ENCODE assay signal across 17 mouse cellular contexts in the genomic region with DNA sequence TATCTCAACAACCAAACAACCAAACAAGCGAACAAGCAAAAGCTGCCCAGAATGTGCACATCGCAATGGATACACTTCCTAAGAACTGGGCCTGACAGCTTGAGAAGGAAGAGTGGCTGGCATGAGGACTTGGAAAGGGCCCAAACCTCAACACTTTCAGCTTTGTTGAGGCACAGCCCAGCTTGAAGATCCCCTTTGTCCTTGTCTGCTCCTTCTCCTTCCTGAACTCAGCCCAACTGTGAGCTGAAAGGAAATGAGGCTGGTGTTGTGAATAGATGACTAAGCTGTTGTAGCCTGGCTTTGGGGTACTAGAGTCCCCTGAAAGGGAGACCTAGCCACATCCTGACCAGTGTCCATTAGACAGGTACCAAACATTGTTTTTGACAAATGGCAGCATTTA. TPM values are rescaled to one million over a fixed set of nuclear protein-coding genes. Genes with fewer than 3 reads are reported as not detected.
A peak's percentile ranks its signal among the peaks of the same experiment; 100 is the strongest.
DNase-seq lines count a peak whose midpoint lies in the region; ATAC-seq and TF ChIP-seq lines count a peak whose summit lies in the region.
"Had no signal": no experiment of that assay in that cellular context is flagged by ENCODE, and none has a peak within 500 bp of the region (broad histone marks: within the 10 kb centered on the region; RNA-seq: fewer than 3 reads in every experiment).

No protein-coding gene starts in this region.

- no peak overlapping the region for H3K9ac ChIP-seq in intestine, postnatal 0 days (ENCODE audit: low read depth, low read length)
- H3K9ac ChIP-seq: embryonic facial prominence, embryonic 15.5 days; heart, embryonic 12.5 days; hindbrain, embryonic 15.5 days; limb, embryonic 12.5 days; liver, postnatal 0 days had no signal

- TF ChIP-seq CTCF in bone marrow macrophage, adult 2 months (IDR thresholded peaks at IDR 0.05; ENCODE audit: low read depth, low read length) = no peak
- TF ChIP-seq CTCF in intestine, postnatal 0 days (IDR thresholded peaks at IDR 0.05; ENCODE audit: low read depth) = no peak

- intact Hi-C loops in heart, postnatal 25 days (cut with DNase I) = no loop called here

- TF ChIP-seq POLR2A in bone marrow macrophage, adult 2 months (IDR thresholded peaks at IDR 0.05; ENCODE audit: borderline replicate concordance, low read depth, low read length) = no peak

- H3K9me3 ChIP-seq in intestine, postnatal 0 days (ENCODE audit: control insufficient read depth) = no peaks in the 10 kb centered on the region
- H3K9me3 ChIP-seq: embryonic facial prominence, embryonic 15.5 days; heart, embryonic 12.5 days; hindbrain, embryonic 15.5 days; limb, embryonic 12.5 days had no signal

- ATAC-seq in intestine, postnatal 0 days = no peak
- ATAC-seq: liver, postnatal 0 days had no signal

- no peaks in the 10 kb centered on the region for H3K36me3 ChIP-seq in intestine, postnatal 0 days (ENCODE audit: control insufficient read depth, insufficient read depth)
- H3K36me3 ChIP-seq: embryonic facial prominence, embryonic 15.5 days; heart, embryonic 12.5 days; hindbrain, embryonic 15.5 days; limb, embryonic 12.5 days had no signal

- DNase-seq in heart, adult 11 months = peak; percentile 95
- DNase-seq in heart, postnatal 25 days (ENCODE audit: low spot score) = no peak
- DNase-seq in 3134 (ENCODE audit: extremely low read depth, insufficient read length, low spot score) = peak; percentile 69
- DNase-seq in layer of hippocampus, adult 8-10 months (ENCODE audit: low spot score in 2 of 2) = peak; percentile 30 to 45
- DNase-seq in spleen, postnatal 36 days (ENCODE audit: low spot score in 2 of 2) = no peak
- no peak for DNase-seq in embryo, embryonic 10 days (ENCODE audit: low spot score)
- DNase-seq: liver, postnatal 0 days had no signal

- 94% methylated on average over 2 of the region's 2 CpGs for WGBS in intestine, postnatal 0 days

- H3K27ac ChIP-seq in bone marrow macrophage, adult 2 months (ENCODE audit: insufficient read depth, low read depth, low read length) = peak overlapping the region; percentile 22; the same call in 1 of the 2 replicates
- H3K27ac ChIP-seq in intestine, postnatal 0 days (ENCODE audit: low read depth, low read length) = no peak overlapping the region
- H3K27ac ChIP-seq: embryonic facial prominence, embryonic 15.5 days; hindbrain, embryonic 15.5 days; limb, embryonic 12.5 days had no signal

- no peaks in the 10 kb centered on the region for H3K27me3 ChIP-seq in intestine, postnatal 0 days (replicated peaks; ENCODE audit: control insufficient read depth, insufficient read depth, low read length)
- H3K27me3 ChIP-seq: embryonic facial prominence, embryonic 15.5 days; heart, embryonic 12.5 days; hindbrain, embryonic 15.5 days; limb, embryonic 12.5 days had no signal

- no peak overlapping the region for H3K4me2 ChIP-seq in intestine, postnatal 0 days (replicated peaks; ENCODE audit: low read depth)
- H3K4me2 ChIP-seq: embryonic facial prominence, embryonic 15.5 days; heart, embryonic 12.5 days; hindbrain, embryonic 15.5 days; limb, embryonic 12.5 days had no signal

- H3K4me1 ChIP-seq in bone marrow macrophage, adult 2 months (ENCODE audit: control insufficient read depth, insufficient read depth, low read length) = peaks cover 19% of the 10 kb centered on the region
- no peaks in the 10 kb centered on the region for H3K4me1 ChIP-seq in intestine, postnatal 0 days (replicated peaks; ENCODE audit: control insufficient read depth, insufficient read depth, low read length)
- H3K4me1 ChIP-seq: embryonic facial prominence, embryonic 15.5 days; heart, embryonic 12.5 days; hindbrain, embryonic 15.5 days; limb, embryonic 12.5 days had no signal

- H3K4me3 ChIP-seq in bone marrow macrophage, adult 2 months (ENCODE audit: insufficient read depth, low read length) = no peak overlapping the region
- H3K4me3 ChIP-seq in intestine, postnatal 0 days (ENCODE audit: low read depth, low read length) = no peak overlapping the region
- H3K4me3 ChIP-seq: embryonic facial prominence, embryonic 15.5 days; heart, embryonic 12.5 days; hindbrain, embryonic 15.5 days; limb, embryonic 12.5 days had no signal

RNA-seq across cellular contexts. Expression of gene Ang2, which starts 1.1 kb away (rescaled TPM):
- not detected for total RNA-seq in heart, postnatal 25 days (2021)
- not detected in 2 replicates for polyA plus RNA-seq in bone marrow macrophage, adult 2 months (2012; ENCODE audit: insufficient read depth, insufficient read length, missing spikeins)
- not detected for total RNA-seq in layer of hippocampus, adult 8-10 months (2022)
- polyA plus RNA-seq in intestine, postnatal 0 days (2015; fragmentation: Nextera tagmentation; extraction: Ambion mirVana) = not detected in 2 replicates
- total RNA-seq: adrenal gland, postnatal 4 days; megakaryocyte, adult 5-6 weeks had no signal
- polyA plus RNA-seq: heart, embryonic 12.5 days; hindbrain, embryonic 15.5 days; kidney, embryonic 14.5 days; limb, embryonic 12.5 days; liver, postnatal 0 days; thymus, postnatal 0 days had no signal

RNA-seq across cellular contexts. Expression of gene Ear14, which starts 3.1 kb away (rescaled TPM):
- total RNA-seq in heart, postnatal 25 days (2021) = not detected
- not detected in 2 replicates for polyA plus RNA-seq in bone marrow macrophage, adult 2 months (2012; ENCODE audit: insufficient read depth, insufficient read length, missing spikeins)
- total RNA-seq in layer of hippocampus, adult 8-10 months (2022) = not detected
- polyA plus RNA-seq in intestine, postnatal 0 days (2015; fragmentation: Nextera tagmentation; extraction: Ambion mirVana) = not detected in 2 replicates
- total RNA-seq: adrenal gland, postnatal 4 days; megakaryocyte, adult 5-6 weeks had no signal
- polyA plus RNA-seq: embryonic facial prominence, embryonic 15.5 days; heart, embryonic 12.5 days; hindbrain, embryonic 15.5 days; kidney, embryonic 14.5 days; limb, embryonic 12.5 days; liver, postnatal 0 days; thymus, postnatal 0 days had no signal

RNA-seq across cellular contexts. Expression of gene Rnase2b, which starts 38.0 kb away (rescaled TPM):
- total RNA-seq in heart, postnatal 25 days (2021) = not detected
- not detected in 2 replicates for polyA plus RNA-seq in bone marrow macrophage, adult 2 months (2012; ENCODE audit: insufficient read depth, insufficient read length, missing spikeins)
- total RNA-seq in layer of hippocampus, adult 8-10 months (2022) = under 1 TPM in 1 of 4 experiments, not detected in 3; 0.74 TPM
- polyA plus RNA-seq in intestine, postnatal 0 days (2015; fragmentation: Nextera tagmentation; extraction: Ambion mirVana) = not detected in 2 replicates
- total RNA-seq: adrenal gland, postnatal 4 days had no signal
- polyA plus RNA-seq: embryonic facial prominence, embryonic 15.5 days; heart, embryonic 12.5 days; hindbrain, embryonic 15.5 days; kidney, embryonic 14.5 days; limb, embryonic 12.5 days; liver, postnatal 0 days; thymus, postnatal 0 days had no signal

RNA-seq across cellular contexts. Expression of gene Rnase1, which starts 53.5 kb away (rescaled TPM):
- total RNA-seq in heart, postnatal 25 days (2021) = under 1 TPM; 0.52 to 0.53 TPM
- polyA plus RNA-seq in bone marrow macrophage, adult 2 months (2012; ENCODE audit: insufficient read depth, insufficient read length, missing spikeins) = not detected in 2 replicates
- total RNA-seq in layer of hippocampus, adult 8-10 months (2022) = 1 to 10 TPM; 2.7 to 5.0 (median 3.1) TPM
- polyA plus RNA-seq in intestine, postnatal 0 days (2015; fragmentation: Nextera tagmentation; extraction: Ambion mirVana) = 21.7 and 23.3 TPM in 2 replicates
- total RNA-seq: megakaryocyte, adult 5-6 weeks had no signal
- polyA plus RNA-seq: heart, embryonic 12.5 days; limb, embryonic 12.5 days had no signal

RNA-seq across cellular contexts. Expression of gene Rnase2a, which starts 55.9 kb away (rescaled TPM):
- not detected for total RNA-seq in heart, postnatal 25 days (2021)
- not detected in 2 replicates for polyA plus RNA-seq in bone marrow macrophage, adult 2 months (2012; ENCODE audit: insufficient read depth, insufficient read length, missing spikeins)
- not detected for total RNA-seq in layer of hippocampus, adult 8-10 months (2022)
- not detected in 2 replicates for polyA plus RNA-seq in intestine, postnatal 0 days (2015; fragmentation: Nextera tagmentation; extraction: Ambion mirVana)
- total RNA-seq: adrenal gland, postnatal 4 days had no signal
- polyA plus RNA-seq: embryonic facial prominence, embryonic 15.5 days; heart, embryonic 12.5 days; hindbrain, embryonic 15.5 days; kidney, embryonic 14.5 days; limb, embryonic 12.5 days; liver, postnatal 0 days; thymus, postnatal 0 days had no signal

Comparison
In these comparisons a context has a peak if more than half of its experiments do, and no peak if none do; other contexts are left out.
1. DNase-seq: peak in heart, adult 11 months (single experiment), 3134 (single experiment) and layer of hippocampus, adult 8-10 months (2 of 2); none in heart, postnatal 25 days (single experiment), spleen, postnatal 36 days (0 of 2) and embryo, embryonic 10 days (single experiment).